In the genomic region with DNA sequence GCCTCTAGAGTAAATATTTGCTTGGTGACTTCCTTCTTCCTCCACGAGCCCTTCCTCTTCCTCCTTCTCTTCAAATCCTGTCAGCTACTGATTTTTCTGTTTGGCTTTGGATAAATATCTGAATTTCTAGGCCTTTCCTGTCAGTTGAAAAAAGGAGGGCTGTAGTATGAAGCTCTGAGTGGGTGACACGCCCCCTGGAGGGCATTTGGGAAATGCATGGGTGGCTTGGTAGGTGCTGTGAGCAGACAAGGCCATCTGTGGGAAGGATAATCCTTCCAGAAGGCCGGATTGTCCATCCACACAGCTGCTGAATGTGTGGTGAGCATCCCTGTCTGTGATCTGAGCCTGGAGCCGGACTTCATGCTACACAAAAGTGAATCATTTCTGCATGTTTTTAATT, we compare ENCODE assay signal across 8 mouse cellular contexts. TPM values are rescaled to one million over a fixed set of nuclear protein-coding genes. Genes with fewer than 3 reads are reported as not detected.
DNase-seq lines count a peak whose midpoint lies in the region; ATAC-seq and TF ChIP-seq lines count a peak whose summit lies in the region.
"Had no signal": no experiment of that assay in that cellular context is flagged by ENCODE, and none has a peak within 500 bp of the region (broad histone marks: within the 10 kb centered on the region; RNA-seq: fewer than 3 reads in every experiment).

No protein-coding gene starts in this region.

- no peak overlapping the region for H3K27ac ChIP-seq in kidney, embryonic 16.5 days (ENCODE audit: low read length)
- no peak overlapping the region for H3K27ac ChIP-seq in MEL (ENCODE audit: control insufficient read depth, low read depth, low read length)
- no peak overlapping the region for H3K27ac ChIP-seq in embryonic facial prominence, embryonic 10.5 days (replicated peaks)

- ATAC-seq in kidney, embryonic 16.5 days (ENCODE audit: low FRiP score, low TSS enrichment) = no peak

- TF ChIP-seq EP300 in MEL (IDR thresholded peaks at IDR 0.05; ENCODE audit: low read depth in 1 of 2, low read length in 2 of 2) = no peak

- no peak overlapping the region for H3K4me2 ChIP-seq in kidney, embryonic 16.5 days (replicated peaks; ENCODE audit: low read depth, low read length)

- no peak overlapping the region for H3K4me3 ChIP-seq in kidney, embryonic 16.5 days (ENCODE audit: low read length)
- no peak overlapping the region for H3K4me3 ChIP-seq in MEL (ENCODE audit: control insufficient read depth in 1 of 2, insufficient read depth in 1 of 2, low read depth in 2 of 2, low read length in 2 of 2)
- no peak overlapping the region for H3K4me3 ChIP-seq in embryonic facial prominence, embryonic 10.5 days
- H3K4me3 ChIP-seq: myocyte had no signal

- peak; percentile 82 to 83 (median 83) for TF ChIP-seq CTCF in MEL (IDR thresholded peaks at IDR 0.05 in 2 of 3, conservative IDR thresholded peaks at IDR 0.05 in 1 of 3; ENCODE audit: control insufficient read depth in 1 of 3, insufficient read depth in 1 of 3, low read depth in 2 of 3, low read length in 3 of 3, poor library complexity in 1 of 3, severe bottlenecking in 1 of 3)

- WGBS in kidney, embryonic 16.5 days = 52% methylated on average over 4 of the region's 4 CpGs
- WGBS in embryonic facial prominence, embryonic 10.5 days = 49% methylated on average over 4 of the region's 4 CpGs

- H3K36me3 ChIP-seq in kidney, embryonic 16.5 days (ENCODE audit: insufficient read depth, low read length) = no peaks in the 10 kb centered on the region
- no peaks in the 10 kb centered on the region for H3K36me3 ChIP-seq in MEL (ENCODE audit: control insufficient read depth in 1 of 2, insufficient read depth in 2 of 2, low read length in 2 of 2)
- no peaks in the 10 kb centered on the region for H3K36me3 ChIP-seq in embryonic facial prominence, embryonic 10.5 days (replicated peaks)

- DNase-seq in kidney, adult 9 months = peak; percentile 49
- peak; percentile 71 for DNase-seq in CD4-positive, CD25-positive, alpha-beta regulatory T cell, adult 2 months (ENCODE audit: low read depth, low spot score)
- peak; percentile 72 for DNase-seq in MEL (ENCODE audit: low read depth, low spot score)
- peak; percentile 62 for DNase-seq in embryonic facial prominence, embryonic 10.5 days (ENCODE audit: low spot score)
- peak; percentile 60 for DNase-seq in lung, postnatal 14 days
- DNase-seq in thymus, postnatal 36 days = peak; percentile 43 to 47

- H3K9me3 ChIP-seq in kidney, embryonic 16.5 days (ENCODE audit: low read length) = no peaks in the 10 kb centered on the region
- no peaks in the 10 kb centered on the region for H3K9me3 ChIP-seq in MEL (replicated peaks; ENCODE audit: insufficient read depth, low read length)
- H3K9me3 ChIP-seq in embryonic facial prominence, embryonic 10.5 days = no peaks in the 10 kb centered on the region

- peaks cover 14% of the 10 kb centered on the region for H3K4me1 ChIP-seq in kidney, embryonic 16.5 days (ENCODE audit: insufficient read depth, low read length)
- H3K4me1 ChIP-seq in MEL (ENCODE audit: control insufficient read depth in 1 of 2, insufficient read depth in 2 of 2, low read length in 2 of 2) = no peaks in the 10 kb centered on the region
- peaks cover 12% of the 10 kb centered on the region for H3K4me1 ChIP-seq in embryonic facial prominence, embryonic 10.5 days

- no peak overlapping the region for H3K9ac ChIP-seq in kidney, embryonic 16.5 days (replicated peaks; ENCODE audit: low read length)
- H3K9ac ChIP-seq in MEL (ENCODE audit: control insufficient read depth, low read depth, low read length, poor library complexity, severe bottlenecking) = no peak overlapping the region

- peak; percentile 48 for TF ChIP-seq RAD21 in MEL (IDR thresholded peaks at IDR 0.05; ENCODE audit: low read depth, low read length)

- no peaks in the 10 kb centered on the region for H3K79me2 ChIP-seq in MEL (ENCODE audit: control insufficient read depth, insufficient read depth, low read length, poor library complexity)

- no peak for TF ChIP-seq POLR2A in MEL (IDR thresholded peaks at IDR 0.05; ENCODE audit: control insufficient read depth in 1 of 2, insufficient read depth in 1 of 2, low read depth in 1 of 2, low read length in 2 of 2, poor library complexity in 1 of 2)

- H3K27me3 ChIP-seq in kidney, embryonic 16.5 days (ENCODE audit: insufficient read depth, low read length) = no peaks in the 10 kb centered on the region
- no peaks in the 10 kb centered on the region for H3K27me3 ChIP-seq in MEL (ENCODE audit: control insufficient read depth in 1 of 2, insufficient read depth in 2 of 2, low read length in 2 of 2)
- H3K27me3 ChIP-seq in embryonic facial prominence, embryonic 10.5 days (replicated peaks; ENCODE audit: low read depth, poor library complexity, severe bottlenecking) = no peaks in the 10 kb centered on the region

TF ChIP-seq in MEL, 35 proteins besides CTCF, POLR2A, EP300 and RAD21:
- no peak for TF ChIP-seq RCOR1 (IDR thresholded peaks at IDR 0.05; ENCODE audit: low read depth, low read length)
- TF ChIP-seq ZC3H11A (IDR thresholded peaks at IDR 0.05; ENCODE audit: low read depth, low read length) = peak; percentile 46
- TF ChIP-seq SMC3 (IDR thresholded peaks at IDR 0.05; ENCODE audit: low read depth, low read length) = peak; percentile 84

RNA-seq across cellular contexts. Expression of a gene that starts 48.8 kb away (rescaled TPM):
- 9.7 and 10.5 TPM in 2 replicates for polyA plus RNA-seq in kidney, embryonic 16.5 days (2015; fragmentation: Nextera tagmentation; extraction: Ambion mirVana)
- total RNA-seq in MEL (2012; rRNA removed) = 2.0 and 3.7 TPM in 2 replicates
- polyA plus RNA-seq in MEL (2012; ENCODE audit: insufficient read depth in 1 of 2, insufficient read length in 2 of 2, low read depth in 1 of 2, low replicate concordance in 2 of 2, missing spikeins in 1 of 2) = 1 to 10 TPM in 1 of 2 experiments, not detected in 1; 4.5 TPM
- polyA plus RNA-seq in embryonic facial prominence, embryonic 10.5 days (2016; fragmentation: Nextera tagmentation; extraction: Ambion mirVana) = 8.0 and 8.5 TPM in 2 replicates
